Mouse (Mus musculus) embryonic facial prominence, embryonic 13.5 days (tissue): ENCODE data around the gene D430019H16Rik. TPM values are rescaled to one million over a fixed set of nuclear protein-coding genes. Genes with fewer than 3 reads are reported as not detected.

Experiments used
- ATAC-seq: fragments of 200-750 bp; cut with Nextera tagmentation; 2 replicates; pipeline ENCODE4 v1.8.0; 2017; ENCODE audit warnings: low read depth; ENCODE audit not compliant: insufficient number of reproducible peaks, insufficient read depth, low FRiP score, low TSS enrichment
- H3K27ac ChIP-seq: fragments of 300-500 bp; sonication (generic); 2 replicates; pipeline ENCODE4 v1.5.1; 2015; ENCODE audit warnings: moderate library complexity, mild to moderate bottlenecking, inconsistent platforms
- H3K27me3 ChIP-seq: fragments of 300-500 bp; sonication (generic); 2 replicates; pipeline ENCODE4 v1.6.1; 2015; ENCODE audit warnings: mild to moderate bottlenecking, inconsistent platforms
- H3K36me3 ChIP-seq: fragments of 300-500 bp; sonication (generic); 2 replicates; pipeline ENCODE4 v1.6.1; 2015; ENCODE audit warnings: mild to moderate bottlenecking, inconsistent platforms
- H3K4me1 ChIP-seq: fragments of 300-500 bp; sonication (generic); 2 replicates; pipeline ENCODE4 v1.6.1; 2015; ENCODE audit warnings: inconsistent platforms
- H3K4me2 ChIP-seq: fragments of 300-500 bp; sonication (generic); 2 replicates; pipeline ENCODE4 v1.6.1; 2015; ENCODE audit warnings: moderate library complexity, mild to moderate bottlenecking, inconsistent platforms
- H3K4me3 ChIP-seq: fragments of 300-500 bp; sonication (generic); 2 replicates; pipeline ENCODE4 v1.5.1; 2015; ENCODE audit warnings: mild to moderate bottlenecking, inconsistent platforms
- H3K9ac ChIP-seq: fragments of 300-500 bp; sonication (generic); 2 replicates; pipeline ENCODE4 v1.6.1; 2015; ENCODE audit warnings: mild to moderate bottlenecking, inconsistent platforms
- H3K9me3 ChIP-seq: fragments of 300-500 bp; sonication (generic); 2 replicates; pipeline ENCODE4 v1.6.1; 2016; ENCODE audit warnings: inconsistent platforms
- WGBS: fragments of 180-500 bp; shearing (Covaris S2); methylation state at CpG from one replicate; pipeline ENCODE4 v1.1.7; 2015; ENCODE audit warnings: mixed read lengths; 5-methylcytosine and 5-hydroxymethylcytosine counted together
- polyA plus RNA-seq: library from polyadenylated mRNA; unstranded; fragments of >200 nt; fragmentation: Nextera tagmentation; extraction: Ambion mirVana; gene quantifications from 2 replicates; pipeline ENCODE4 v1.2.1, GENCODE M21; 2015

D430019H16Rik gene
- polyA plus RNA-seq: 2.6 and 3.0 TPM in 2 replicates

DNA sequence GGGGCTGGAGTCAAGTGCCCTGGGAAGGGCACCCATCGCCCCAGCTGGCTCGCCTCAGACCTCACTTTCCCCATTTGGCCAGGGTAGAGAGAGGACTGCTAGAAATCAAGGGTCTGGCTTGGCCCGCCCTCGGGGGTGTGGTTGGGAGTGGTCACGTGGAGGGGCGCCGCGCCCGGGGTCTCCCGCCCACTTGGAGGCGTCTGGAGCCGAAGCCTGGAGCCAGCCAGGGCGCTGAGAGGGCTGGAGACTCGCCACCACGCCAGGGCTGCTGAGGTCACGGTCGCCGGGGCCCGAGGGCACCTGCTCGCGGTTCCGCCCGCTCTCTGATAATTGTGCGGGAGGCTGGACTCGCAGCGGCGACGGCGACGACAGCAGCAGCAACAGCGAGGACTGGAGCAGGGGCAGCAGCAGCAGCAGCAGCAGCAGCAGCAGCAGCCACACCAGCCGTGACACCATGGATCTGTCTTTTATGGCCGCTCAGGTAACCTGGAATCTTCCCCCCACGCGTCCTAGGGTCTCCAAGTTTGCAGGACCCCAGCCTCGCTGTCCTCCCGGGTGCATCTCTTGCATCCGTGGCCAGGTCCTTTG is at the start of gene D430019H16Rik:
Gene D430019H16Rik (plus strand): TSS at position 187 of the 588 bp plus-strand sequence.
- WGBS: under 1% methylated on average over 38 of the region's 38 CpGs
- peak within 1 kb of the TSS; percentile 71 for H3K27ac ChIP-seq
- peak; percentile 87 for ATAC-seq
- H3K9me3 ChIP-seq: no peaks in the 10 kb centered on the region
- H3K4me1 ChIP-seq: peaks cover 33% of the 10 kb centered on the region
- peak within 1 kb of the TSS; percentile 72 for H3K4me3 ChIP-seq
- H3K36me3 ChIP-seq: no peaks in the 10 kb centered on the region
- no peaks in the 10 kb centered on the region for H3K27me3 ChIP-seq
- peak within 1 kb of the TSS; percentile 89 for H3K4me2 ChIP-seq
- peak within 1 kb of the TSS; percentile 83 for H3K9ac ChIP-seq

DNA sequence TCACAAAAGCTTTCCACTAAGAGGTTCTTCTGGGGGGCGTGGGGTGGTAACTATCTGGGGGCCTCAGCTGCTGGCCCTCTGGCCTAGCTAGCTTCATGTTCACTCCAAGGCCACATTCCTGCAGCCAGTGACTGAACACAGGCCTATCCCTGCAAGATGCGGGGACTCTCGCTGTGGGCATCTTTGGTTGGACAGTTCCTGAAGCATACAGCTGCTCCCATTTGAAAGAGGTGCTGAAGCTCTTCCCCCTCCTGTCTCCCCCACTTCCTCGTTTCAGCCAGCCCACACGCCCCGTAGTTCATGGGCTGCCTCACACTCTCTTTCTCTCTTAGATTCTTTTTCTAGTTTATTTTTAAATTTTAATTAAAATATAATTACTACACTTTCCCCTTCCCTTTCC is 47.6 kb upstream of the D430019H16Rik start:
- H3K9me3 ChIP-seq: no peaks in the 10 kb centered on the region
- no peak overlapping the region for H3K27ac ChIP-seq
- H3K4me2 ChIP-seq: no peak overlapping the region
- ATAC-seq: no peak
- no peaks in the 10 kb centered on the region for H3K27me3 ChIP-seq
- H3K36me3 ChIP-seq: no peaks in the 10 kb centered on the region
- H3K9ac ChIP-seq: no peak overlapping the region
- WGBS: 56% methylated on average over 6 of the region's 6 CpGs
- H3K4me1 ChIP-seq: no peaks in the 10 kb centered on the region
- H3K4me3 ChIP-seq: no peak overlapping the region

DNA sequence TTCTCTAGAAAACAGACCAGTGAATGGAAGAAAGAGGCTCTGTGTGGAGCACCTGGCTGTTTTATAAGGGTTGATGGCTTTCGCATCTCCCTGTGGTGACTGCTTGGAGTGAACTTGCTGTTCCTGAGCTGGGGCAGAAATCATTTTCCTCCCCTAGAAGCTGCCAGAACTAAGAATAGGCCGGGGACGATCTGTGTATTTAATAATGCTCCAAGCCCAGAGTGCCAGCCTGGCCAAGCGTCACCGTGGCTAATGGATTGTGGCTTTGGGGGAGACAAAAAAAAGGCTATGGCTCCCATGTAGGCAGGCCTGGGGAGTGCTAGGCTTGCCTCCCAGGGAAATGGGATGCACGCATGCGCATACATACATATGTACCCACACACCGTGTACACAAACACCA is 39.7 kb upstream of the D430019H16Rik start:
- H3K9me3 ChIP-seq: no peaks in the 10 kb centered on the region

DNA sequence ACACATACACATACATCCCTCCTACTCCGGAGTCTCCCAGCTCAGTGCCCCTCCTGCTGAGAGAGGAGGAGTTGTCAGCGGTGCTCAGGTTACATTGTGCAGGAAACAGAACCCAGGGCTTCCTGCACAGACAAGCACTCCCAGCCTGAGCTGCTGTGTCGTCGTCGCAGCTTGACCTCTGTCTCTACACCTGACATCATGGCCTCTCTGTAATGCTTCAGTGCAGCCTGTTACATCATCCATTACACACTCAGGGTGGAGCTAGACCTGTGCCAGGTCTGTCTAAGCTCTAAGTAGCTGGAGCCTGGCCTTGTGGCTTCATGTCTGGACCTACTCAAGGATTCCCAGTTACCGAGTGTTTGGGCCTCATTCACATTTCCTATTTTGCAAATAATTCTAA is 33.2 kb upstream of the D430019H16Rik start:
- Histone ChIP-seq H3K27ac (no peak overlapping the region), H3K27me3 (no peaks in the 10 kb centered on the region), H3K36me3 (no peaks in the 10 kb centered on the region), H3K9me3 (no peaks in the 10 kb centered on the region), H3K4me1 (no peaks in the 10 kb centered on the region), H3K4me3 (no peak overlapping the region), H3K9ac (no peak overlapping the region), H3K4me2 (no peak overlapping the region)
- ATAC-seq: no peak
- WGBS: 25% methylated on average over 6 of the region's 6 CpGs

More for the DNA sequence above, 39.7 kb upstream of the D430019H16Rik start:
- no peak overlapping the region for H3K9ac ChIP-seq
- no peak overlapping the region for H3K27ac ChIP-seq
- no peaks in the 10 kb centered on the region for H3K4me1 ChIP-seq
- no peak for ATAC-seq
- no peaks in the 10 kb centered on the region for H3K36me3 ChIP-seq
- WGBS: 88% methylated on average over 8 of the region's 8 CpGs
- H3K4me3 ChIP-seq: no peak overlapping the region
- H3K27me3 ChIP-seq: no peaks in the 10 kb centered on the region
- H3K4me2 ChIP-seq: no peak overlapping the region

DNA sequence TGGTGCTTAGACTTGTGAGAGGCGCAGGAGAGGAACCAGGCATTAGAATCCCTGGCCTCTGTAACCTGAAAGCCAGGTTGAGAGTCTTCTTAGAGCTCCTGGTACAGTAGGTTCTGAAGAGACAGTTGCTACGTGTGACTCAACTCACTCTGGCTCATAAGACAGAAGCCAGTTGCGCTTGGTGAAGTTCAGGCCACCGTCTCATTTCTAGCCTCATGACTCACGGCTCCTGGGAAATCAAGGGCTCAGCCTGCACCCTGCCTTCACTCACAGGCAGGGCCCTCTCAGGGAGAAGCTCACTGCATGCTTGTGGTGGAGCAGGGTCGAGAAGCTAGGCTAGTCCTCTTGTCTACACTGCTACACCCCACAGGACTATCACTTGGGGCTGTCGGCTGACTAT is 27.1 kb upstream of the D430019H16Rik start:
- H3K4me1 ChIP-seq: peaks cover 7% of the 10 kb centered on the region; the same call in 1 of the 2 replicates
- no peak overlapping the region for H3K4me2 ChIP-seq
- H3K4me3 ChIP-seq: no peak overlapping the region
- no peak overlapping the region for H3K9ac ChIP-seq
- ATAC-seq: no peak
- H3K27me3 ChIP-seq: 0 out of 2 replicates have a peak, but pooled peaks cover 3% of the 10 kb centered on the region
- no peak overlapping the region for H3K27ac ChIP-seq
- H3K36me3 ChIP-seq: no peaks in the 10 kb centered on the region
- WGBS: 79% methylated on average over 7 of the region's 7 CpGs
- H3K9me3 ChIP-seq: no peaks in the 10 kb centered on the region

DNA sequence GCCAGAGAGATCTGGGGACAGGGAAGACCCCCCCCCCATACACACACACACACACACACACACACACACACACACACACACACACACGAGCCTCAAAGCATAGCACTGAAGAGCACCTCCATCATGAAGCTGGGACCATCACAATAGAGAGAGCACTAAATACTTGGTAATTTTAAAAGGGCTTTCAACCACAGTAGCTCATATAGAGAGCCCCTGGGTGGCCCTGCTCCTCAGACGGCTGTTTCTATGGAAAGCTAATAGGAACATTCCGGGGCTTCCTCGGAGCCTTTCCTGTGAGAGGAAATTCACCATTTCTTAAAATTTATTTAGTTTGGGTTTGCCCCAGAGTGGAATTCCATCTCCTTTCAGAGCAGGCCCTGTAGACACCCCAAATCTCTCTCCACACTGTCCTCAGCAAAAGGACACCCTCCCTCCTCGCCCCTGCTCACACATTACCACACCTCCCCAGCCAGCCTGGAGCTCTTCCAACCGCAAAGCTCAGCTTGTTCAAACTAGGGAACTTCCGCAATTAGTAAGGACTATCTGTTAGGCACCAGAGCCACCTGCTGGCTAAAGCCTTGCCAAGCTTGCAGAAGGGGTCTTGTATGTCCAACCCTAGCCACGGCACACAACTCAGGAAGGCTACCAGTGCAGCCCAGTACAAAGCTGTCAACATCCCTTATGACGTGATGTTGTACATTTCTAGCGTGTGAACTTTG is 26.5 kb upstream of the D430019H16Rik start:
- H3K4me2 ChIP-seq: peak overlapping the region; percentile 40
- WGBS: 20% methylated on average over 10 of the region's 10 CpGs
- no peak overlapping the region for H3K4me3 ChIP-seq
- H3K4me1 ChIP-seq: peaks cover 7% of the 10 kb centered on the region; the same call in 1 of the 2 replicates
- H3K27ac ChIP-seq: no peak overlapping the region
- peak; percentile 68 for ATAC-seq
- no peaks in the 10 kb centered on the region for H3K36me3 ChIP-seq
- H3K9ac ChIP-seq: no peak overlapping the region
- no peaks in the 10 kb centered on the region for H3K9me3 ChIP-seq
- H3K27me3 ChIP-seq: 0 out of 2 replicates have a peak, but pooled peaks cover 3% of the 10 kb centered on the region

DNA sequence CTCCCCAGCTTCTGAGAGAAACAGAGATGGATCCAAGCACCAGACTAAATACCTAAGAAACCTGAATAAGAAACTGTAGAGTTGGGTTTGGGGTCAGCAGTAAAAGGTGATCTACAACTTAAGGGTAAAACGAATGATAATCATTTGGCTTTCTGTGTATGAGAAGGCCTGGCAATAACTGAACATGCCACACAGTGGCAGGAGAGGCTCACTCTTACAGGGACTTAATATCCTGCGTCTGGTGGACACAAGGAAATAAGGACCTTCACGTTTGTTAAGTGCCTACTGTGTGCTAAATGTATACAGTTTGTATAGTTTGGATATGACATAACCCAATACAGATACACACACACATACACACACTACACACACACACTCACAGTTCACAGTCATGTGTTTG is 21.8 kb upstream of the D430019H16Rik start:
- Histone ChIP-seq H3K36me3 (no peaks in the 10 kb centered on the region), H3K27ac (no peak overlapping the region), H3K9me3 (no peaks in the 10 kb centered on the region), H3K4me3 (no peak overlapping the region), H3K4me2 (no peak overlapping the region), H3K9ac (no peak overlapping the region), H3K27me3 (no peaks in the 10 kb centered on the region), H3K4me1 (peaks cover 7% of the 10 kb centered on the region; the same call in 1 of the 2 replicates)
- ATAC-seq: no peak
- 49% methylated on average over 3 of the region's 3 CpGs for WGBS

DNA sequence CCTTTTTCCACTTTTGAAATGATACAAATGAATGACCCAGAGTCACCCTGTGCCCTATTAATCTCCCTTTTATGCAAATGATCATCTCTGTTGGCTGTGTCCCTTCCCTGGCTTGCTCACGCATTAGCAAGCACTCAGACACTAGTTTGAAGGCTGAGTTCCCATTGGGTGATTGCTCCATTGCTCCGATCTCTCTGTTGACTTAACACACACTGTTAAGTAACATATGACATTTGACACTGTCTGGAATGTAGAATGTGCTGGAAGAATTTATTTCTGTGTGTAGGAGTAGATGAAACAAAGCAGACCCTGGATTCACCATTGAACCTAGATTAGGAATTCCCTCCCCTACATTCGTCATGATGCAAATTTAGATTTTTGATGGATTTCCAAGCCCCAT is 20.8 kb upstream of the D430019H16Rik start:
- no peaks in the 10 kb centered on the region for H3K4me1 ChIP-seq
- H3K4me2 ChIP-seq: no peak overlapping the region
- no peak overlapping the region for H3K27ac ChIP-seq
- no peaks in the 10 kb centered on the region for H3K9me3 ChIP-seq
- H3K27me3 ChIP-seq: no peaks in the 10 kb centered on the region
- no peak for ATAC-seq
- H3K9ac ChIP-seq: no peak overlapping the region
- H3K4me3 ChIP-seq: no peak overlapping the region
- WGBS: 68% methylated on average over 3 of the region's 3 CpGs
- H3K36me3 ChIP-seq: no peaks in the 10 kb centered on the region

DNA sequence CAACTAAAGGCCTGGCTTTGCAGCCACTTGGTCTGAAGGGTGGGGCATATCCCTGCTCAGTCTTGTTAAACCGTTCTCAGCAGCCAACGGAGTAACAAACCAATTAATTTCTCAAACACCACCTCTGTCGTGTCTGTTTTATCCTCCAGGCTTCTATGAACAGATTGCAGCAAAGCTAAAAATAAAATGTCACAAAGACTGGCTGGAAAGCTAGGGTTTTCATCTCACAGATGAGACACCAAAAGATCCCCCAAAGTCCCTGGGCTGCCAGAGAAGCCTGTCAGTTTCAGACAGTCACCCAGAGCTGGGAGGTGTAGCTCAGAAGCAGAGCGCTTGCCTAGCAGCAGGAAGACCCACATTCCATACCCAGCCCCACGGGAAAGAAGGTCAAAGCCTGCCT is 15.4 kb upstream of the D430019H16Rik start:
- Histone ChIP-seq H3K4me3 (no peak overlapping the region), H3K27ac (no peak overlapping the region), H3K4me2 (no peak overlapping the region), H3K4me1 (no peaks in the 10 kb centered on the region), H3K9me3 (no peaks in the 10 kb centered on the region), H3K27me3 (no peaks in the 10 kb centered on the region), H3K36me3 (no peaks in the 10 kb centered on the region), H3K9ac (no peak overlapping the region)
- no peak for ATAC-seq
- 41% methylated on average over 5 of the region's 5 CpGs for WGBS

DNA sequence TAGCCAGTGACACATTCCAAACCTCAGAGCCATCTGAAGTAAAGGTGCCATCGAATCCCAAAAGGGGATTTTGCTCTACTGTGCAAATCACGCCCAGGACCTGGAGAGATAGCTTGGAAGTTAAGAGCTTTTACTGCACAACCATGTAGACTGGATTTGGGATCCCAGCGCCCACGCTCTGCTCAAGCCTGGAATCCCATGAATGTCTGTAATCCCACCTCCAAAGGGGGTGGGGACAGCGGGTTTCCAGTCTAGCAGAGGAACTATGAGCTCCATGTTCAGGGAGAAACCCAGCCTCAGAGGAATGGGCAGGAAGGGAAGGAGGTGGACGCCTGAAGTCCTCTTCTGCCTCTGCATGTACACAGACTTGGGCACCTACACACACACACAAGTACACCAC is 13.7 kb upstream of the D430019H16Rik start:
- no peaks in the 10 kb centered on the region for H3K27me3 ChIP-seq
- H3K4me2 ChIP-seq: no peak overlapping the region
- 66% methylated on average over 6 of the region's 6 CpGs for WGBS
- H3K36me3 ChIP-seq: no peaks in the 10 kb centered on the region
- no peaks in the 10 kb centered on the region for H3K9me3 ChIP-seq
- no peaks in the 10 kb centered on the region for H3K4me1 ChIP-seq
- no peak for ATAC-seq
- H3K27ac ChIP-seq: no peak overlapping the region
- no peak overlapping the region for H3K4me3 ChIP-seq
- no peak overlapping the region for H3K9ac ChIP-seq

DNA sequence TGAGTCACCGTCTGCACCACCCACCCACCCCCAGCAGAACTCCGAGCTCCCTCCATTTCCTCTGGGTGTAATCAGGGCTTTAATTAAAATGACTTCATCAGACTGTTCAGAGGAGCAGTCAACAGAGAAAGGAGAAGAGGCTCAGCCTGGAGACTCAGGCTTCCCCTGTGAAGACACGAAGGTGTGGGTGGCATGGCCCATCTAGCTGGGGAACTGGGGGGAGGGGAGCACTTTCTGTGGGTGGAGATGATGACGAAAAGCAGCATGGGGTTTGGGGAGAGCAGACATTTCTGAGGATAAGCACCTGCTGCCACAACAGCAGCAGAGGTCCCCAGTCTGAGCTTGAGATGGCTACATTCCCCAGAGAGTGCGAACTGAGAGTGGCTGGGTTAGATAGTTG is 10.1 kb upstream of the D430019H16Rik start:
- no peak for ATAC-seq
- H3K9me3 ChIP-seq: no peaks in the 10 kb centered on the region
- no peaks in the 10 kb centered on the region for H3K36me3 ChIP-seq
- H3K27me3 ChIP-seq: no peaks in the 10 kb centered on the region
- 59% methylated on average over 5 of the region's 5 CpGs for WGBS
- H3K4me2 ChIP-seq: no peak overlapping the region
- H3K27ac ChIP-seq: no peak overlapping the region
- H3K4me1 ChIP-seq: no peaks in the 10 kb centered on the region
- no peak overlapping the region for H3K4me3 ChIP-seq
- H3K9ac ChIP-seq: no peak overlapping the region

DNA sequence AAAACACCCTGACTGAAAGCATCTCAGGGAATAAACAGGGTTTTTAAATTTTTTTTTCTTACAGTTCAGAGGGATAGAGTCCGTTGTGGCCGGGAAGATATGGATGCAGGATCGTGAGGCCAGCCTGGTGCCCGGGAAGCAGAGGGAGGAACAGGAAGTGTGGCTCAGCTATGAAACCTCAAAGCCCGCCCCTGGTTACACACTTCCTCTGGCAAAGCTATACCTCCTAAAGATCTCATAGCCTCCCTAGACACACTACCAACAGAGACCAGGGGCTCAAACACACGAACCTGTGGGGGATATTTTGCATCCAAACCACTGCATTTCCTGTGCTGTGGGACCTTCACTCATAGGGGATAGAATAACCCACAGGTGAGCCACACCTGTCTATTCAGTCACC is 7.9 kb upstream of the D430019H16Rik start:
- no peak for ATAC-seq
- H3K4me1 ChIP-seq: no peaks in the 10 kb centered on the region
- no peak overlapping the region for H3K27ac ChIP-seq
- H3K9me3 ChIP-seq: no peaks in the 10 kb centered on the region
- H3K27me3 ChIP-seq: no peaks in the 10 kb centered on the region
- no peak overlapping the region for H3K4me2 ChIP-seq
- no peak overlapping the region for H3K9ac ChIP-seq
- 66% methylated on average over 6 of the region's 6 CpGs for WGBS
- no peak overlapping the region for H3K4me3 ChIP-seq
- no peaks in the 10 kb centered on the region for H3K36me3 ChIP-seq
